11 mouse cellular contexts compared by ENCODE assay signal in genomic region chr9:15439319-15439980, GRCm38 (mm10). TPM values are rescaled to one million over a fixed set of nuclear protein-coding genes. Genes with fewer than 3 reads are reported as not detected.
DNase-seq lines count a peak whose midpoint lies in the region; ATAC-seq lines count a peak whose summit lies in the region.
"Had no signal": no experiment of that assay in that cellular context is flagged by ENCODE, and none has a peak within 500 bp of the region (broad histone marks: within the 10 kb centered on the region; RNA-seq: fewer than 3 reads in every experiment).

No protein-coding gene starts in this region.

- H3K9me3 ChIP-seq in heart, embryonic 11.5 days (replicated peaks; ENCODE audit: control insufficient read depth, low read length) = no peaks in the 10 kb centered on the region
- H3K9me3 ChIP-seq in kidney, embryonic 14.5 days (ENCODE audit: control insufficient read depth, low read length) = no peaks in the 10 kb centered on the region
- H3K9me3 ChIP-seq: megakaryocyte, embryonic 14.5 days had no signal

- no peaks in the 10 kb centered on the region for H3K27me3 ChIP-seq in heart, embryonic 11.5 days (ENCODE audit: control insufficient read depth, insufficient read depth, low read length)
- no peaks in the 10 kb centered on the region for H3K27me3 ChIP-seq in kidney, embryonic 14.5 days (ENCODE audit: control insufficient read depth, insufficient read depth, low read length)
- H3K27me3 ChIP-seq: megakaryocyte, embryonic 14.5 days had no signal

- no peak overlapping the region for H3K27ac ChIP-seq in heart, embryonic 11.5 days (ENCODE audit: low read depth, low read length)
- no peak overlapping the region for H3K27ac ChIP-seq in kidney, embryonic 14.5 days (ENCODE audit: low read depth, low read length)

- H3K4me2 ChIP-seq in heart, embryonic 11.5 days = no peak overlapping the region
- no peak overlapping the region for H3K4me2 ChIP-seq in kidney, embryonic 14.5 days (replicated peaks; ENCODE audit: low read depth, low read length)

- no peak overlapping the region for H3K4me3 ChIP-seq in heart, embryonic 11.5 days (ENCODE audit: low read depth, low read length)
- H3K4me3 ChIP-seq in kidney, embryonic 14.5 days (ENCODE audit: low read length) = no peak overlapping the region
- H3K4me3 ChIP-seq: megakaryocyte, embryonic 14.5 days had no signal

- H3K4me1 ChIP-seq in heart, embryonic 11.5 days (ENCODE audit: control insufficient read depth, insufficient read depth, low read length) = no peaks in the 10 kb centered on the region
- no peaks in the 10 kb centered on the region for H3K4me1 ChIP-seq in kidney, embryonic 14.5 days (ENCODE audit: control insufficient read depth, insufficient read depth, low read length)
- H3K4me1 ChIP-seq: megakaryocyte, embryonic 14.5 days had no signal

- peak; percentile 16 for DNase-seq in heart, postnatal 4 days
- DNase-seq in adipocyte (ENCODE audit: low spot score) = peak; percentile 5
- peak; percentile 10 for DNase-seq in lung, postnatal 14 days
- DNase-seq in cerebellum, adult 11-12 months = no peak
- DNase-seq: cerebellum, postnatal 14 days; thymus, adult 2 months had no signal

- no peak overlapping the region for H3K9ac ChIP-seq in heart, embryonic 11.5 days (ENCODE audit: low read depth, low read length)
- no peak overlapping the region for H3K9ac ChIP-seq in kidney, embryonic 14.5 days (ENCODE audit: low read depth, low read length)

- no peak for ATAC-seq in heart, embryonic 11.5 days (replicated peaks; ENCODE audit: insufficient number of reproducible peaks, low FRiP score, low TSS enrichment)
- ATAC-seq in kidney, embryonic 14.5 days (ENCODE audit: low FRiP score, low TSS enrichment) = peak; percentile 76
- no peak for ATAC-seq in monocyte, adult 5-6 weeks (replicated peaks; ENCODE audit: insufficient number of reproducible peaks, low FRiP score, low TSS enrichment, poor library complexity, severe bottlenecking)

- no peaks in the 10 kb centered on the region for H3K36me3 ChIP-seq in heart, embryonic 11.5 days (ENCODE audit: control insufficient read depth, insufficient read depth, low read length)
- H3K36me3 ChIP-seq in kidney, embryonic 14.5 days (ENCODE audit: control insufficient read depth, insufficient read depth, low read length) = no peaks in the 10 kb centered on the region

- WGBS in heart, embryonic 11.5 days (ENCODE audit: insufficient replicate concordance) = 70% methylated on average over 4 of the region's 4 CpGs
- WGBS in kidney, embryonic 14.5 days = 39% methylated on average over 4 of the region's 4 CpGs

RNA-seq across cellular contexts. Expression of gene Smco4, which starts 53.8 kb away (rescaled TPM):
- 10 to 100 TPM; 23.1 to 23.9 TPM for total RNA-seq in heart, postnatal 4 days (2021)
- polyA plus RNA-seq in heart, embryonic 11.5 days (2014; fragmentation: Nextera tagmentation; extraction: Ambion mirVana) = 2.2 and 3.4 TPM in 2 replicates
- 7.0 and 24.0 TPM in 2 replicates for polyA plus RNA-seq in kidney, embryonic 14.5 days (2014; fragmentation: Nextera tagmentation; extraction: Ambion mirVana)
- total RNA-seq in monocyte, adult 5-6 weeks (2017) = 1.8 to 2.1 TPM in 2 of 3 replicates, not detected in the other
- total RNA-seq: MEL had no signal
